Mouse (Mus musculus) midbrain, embryonic 16.5 days (tissue): Measurements from ENCODE around the gene Naip2. TPM values are rescaled to one million over a fixed set of nuclear protein-coding genes. Genes with fewer than 3 reads are reported as not detected.
"Not testable (repeated sequence)": the region's sequence is repeated elsewhere in the genome, so short reads cannot be mapped to it uniquely, and the experiment has no call there.

Experiments used
- ATAC-seq: fragments of 200-750 bp; cut with Nextera tagmentation; 2 replicates; pipeline ENCODE4 v1.8.0; 2017; ENCODE audit warnings: moderate TSS enrichment
- H3K27ac ChIP-seq: fragments of 300-500 bp; sonication (generic); 2 replicates; pipeline ENCODE4 v1.5.1; 2014; ENCODE audit warnings: mild to moderate bottlenecking, low read length, mixed read lengths
- H3K27me3 ChIP-seq: fragments of 300-500 bp; sonication (generic); 2 replicates; pipeline ENCODE4 v1.6.1; 2014; ENCODE audit warnings: low read depth, low read length, mixed read lengths; ENCODE audit not compliant: control insufficient read depth, insufficient read depth
- H3K36me3 ChIP-seq: fragments of 300-500 bp; sonication (generic); 2 replicates; pipeline ENCODE4 v1.6.1; 2014; ENCODE audit warnings: mild to moderate bottlenecking, low read length, moderate library complexity, mixed read lengths; ENCODE audit not compliant: control insufficient read depth, insufficient read depth
- H3K4me1 ChIP-seq: fragments of 300-500 bp; sonication (generic); 2 replicates; pipeline ENCODE4 v1.6.1; 2014; ENCODE audit warnings: mild to moderate bottlenecking, low read length, mixed read lengths; ENCODE audit not compliant: control insufficient read depth, insufficient read depth
- H3K4me2 ChIP-seq: fragments of 300-500 bp; sonication (generic); 2 replicates; pipeline ENCODE4 v1.6.1; 2014; ENCODE audit warnings: mild to moderate bottlenecking, low read length, mixed read lengths
- H3K4me3 ChIP-seq: fragments of 300-500 bp; sonication (generic); 2 replicates; pipeline ENCODE4 v1.5.1; 2014; ENCODE audit warnings: low read depth, mild to moderate bottlenecking, low read length, moderate library complexity, mixed read lengths
- H3K9ac ChIP-seq: fragments of 300-500 bp; sonication (generic); 2 replicates; pipeline ENCODE4 v1.6.1; 2014; ENCODE audit warnings: low read depth, low read length, mixed read lengths
- H3K9me3 ChIP-seq: fragments of 300-500 bp; sonication (generic); replicated peaks from 2 replicates; pipeline ENCODE4 v1.6.1; 2014; ENCODE audit warnings: mild to moderate bottlenecking, low read length, mixed read lengths; ENCODE audit not compliant: control insufficient read depth, poor library complexity, severe bottlenecking
- WGBS: fragments of 180-500 bp; shearing (Covaris S2); extraction: QIAGEN DNeasy Blood & Tissue Kit; methylation state at CpG from one replicate; pipeline ENCODE4 v1.1.7; 2014; 5-methylcytosine and 5-hydroxymethylcytosine counted together
- polyA plus RNA-seq: library from polyadenylated mRNA; unstranded; fragments of >200 nt; fragmentation: Nextera tagmentation; extraction: Ambion mirVana; gene quantifications from 2 replicates; pipeline ENCODE4 v1.2.1, GENCODE M21; 2015

Gene Naip2
- 0.05 and 0.06 TPM in 2 replicates for polyA plus RNA-seq

GRCm38 (mm10) chr13:100201659-100202333, at the start of gene Naip2:
Gene Naip2, minus strand, starts transcription at chr13:100202092.
- H3K9me3 ChIP-seq, H3K36me3 ChIP-seq, H3K4me3 ChIP-seq, H3K4me1 ChIP-seq, H3K4me2 ChIP-seq, H3K27ac ChIP-seq, ATAC-seq, H3K27me3 ChIP-seq, H3K9ac ChIP-seq: not testable (repeated sequence)
- WGBS = 74% methylated on average over 3 of the region's 3 CpGs

GRCm38 (mm10) chr13:100246896-100247519, 45.1 kb upstream of the Naip2 start:
- H3K36me3 ChIP-seq, H3K27ac ChIP-seq, H3K27me3 ChIP-seq: not testable (repeated sequence)

DNA sequence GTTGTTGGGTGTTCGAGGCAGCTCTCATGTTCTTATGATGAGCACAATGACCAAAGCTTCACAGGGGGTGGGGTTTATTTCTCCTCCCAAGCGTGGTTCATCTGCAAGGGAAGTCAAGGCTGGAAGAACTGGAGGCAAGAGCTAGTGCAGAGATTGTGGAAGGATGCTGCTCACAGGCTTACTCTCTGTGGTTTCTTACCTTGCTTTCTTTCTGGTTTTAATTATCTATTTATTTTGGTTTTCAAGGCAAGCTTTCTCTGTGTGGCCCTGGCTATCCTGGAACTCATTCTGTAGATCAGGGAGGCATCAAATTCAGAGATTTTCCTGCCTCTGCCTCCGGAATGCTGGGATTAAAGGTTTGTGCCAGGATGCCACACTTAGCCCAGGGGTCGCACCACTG, 44.3 kb upstream of the Naip2 start, which contains the start of gene Naip5:
Gene Naip5, minus strand, starts transcription at position 101 of the 400 bp plus-strand sequence.
- not testable (repeated sequence) for H3K27me3 ChIP-seq

More at GRCm38 (mm10) chr13:100246896-100247519, 45.1 kb upstream of the Naip2 start:
- 73% methylated on average over 5 of the region's 5 CpGs for WGBS
- ATAC-seq, H3K9ac ChIP-seq, H3K9me3 ChIP-seq, H3K4me3 ChIP-seq, H3K4me2 ChIP-seq, H3K4me1 ChIP-seq: not testable (repeated sequence)

GRCm38 (mm10) chr13:100243702-100244101, 41.8 kb upstream of the Naip2 start:
- no peak overlapping the region for H3K9ac ChIP-seq
- no peak for ATAC-seq
- no peak overlapping the region for H3K4me3 ChIP-seq
- H3K36me3 ChIP-seq = no peaks in the 10 kb centered on the region
- H3K9me3 ChIP-seq = no peaks in the 10 kb centered on the region
- no peak overlapping the region for H3K27ac ChIP-seq
- H3K4me2 ChIP-seq = no peak overlapping the region
- H3K4me1 ChIP-seq = no peaks in the 10 kb centered on the region
- H3K27me3 ChIP-seq = no peaks in the 10 kb centered on the region

More for the DNA sequence above, 44.3 kb upstream of the Naip2 start, which contains the start of gene Naip5:
- 85% methylated on average over 4 of the region's 4 CpGs for whole genome bisulfite sequencing
- not testable (repeated sequence) for H3K27ac ChIP-seq, H3K4me3 ChIP-seq, H3K9me3 ChIP-seq, ATAC-seq, H3K36me3 ChIP-seq, H3K4me1 ChIP-seq, H3K4me2 ChIP-seq, H3K9ac ChIP-seq

- not testable (repeated sequence) for H3K4me2 ChIP-seq, H3K9ac ChIP-seq, H3K4me3 ChIP-seq, ATAC-seq, H3K27me3 ChIP-seq, H3K27ac ChIP-seq, H3K9me3 ChIP-seq, H3K4me1 ChIP-seq, H3K36me3 ChIP-seq
- 60% methylated on average over 1 of the region's 1 CpGs for WGBS
Observed at GRCm38 (mm10) chr13:100213683-100214082, 11.8 kb upstream of the Naip2 start.

GRCm38 (mm10) chr13:100210540-100210939, 8.6 kb upstream of the Naip2 start:
- H3K9me3 ChIP-seq = no peaks in the 10 kb centered on the region
- H3K4me1 ChIP-seq = no peaks in the 10 kb centered on the region
- no peak overlapping the region for H3K4me3 ChIP-seq
- no peak overlapping the region for H3K4me2 ChIP-seq
- H3K9ac ChIP-seq = no peak overlapping the region
- no peaks in the 10 kb centered on the region for H3K36me3 ChIP-seq
- ATAC-seq = no peak
- WGBS = 31% methylated on average over 8 of the region's 8 CpGs
- H3K27ac ChIP-seq = no peak overlapping the region
- no peaks in the 10 kb centered on the region for H3K27me3 ChIP-seq

DNA sequence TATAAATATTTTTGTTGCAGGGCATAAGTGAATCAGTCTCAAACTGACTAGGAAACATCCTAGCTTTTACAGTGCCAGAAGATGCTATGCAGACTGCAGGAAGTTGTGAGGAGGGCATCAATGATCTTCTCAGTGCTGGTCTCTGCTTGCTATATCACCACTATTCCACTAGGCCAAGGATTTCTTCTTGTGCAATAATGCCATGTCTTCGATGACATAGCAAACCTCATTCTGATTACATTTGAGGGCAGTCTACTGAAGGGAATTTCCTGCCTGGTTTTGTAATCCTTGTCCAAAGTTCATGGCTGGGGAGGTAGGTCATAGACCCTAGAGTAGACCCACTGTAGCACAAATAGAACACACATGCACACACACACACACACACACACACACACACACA, 1.4 kb upstream of the Naip2 start:
- WGBS = 95% methylated on average over 1 of the region's 1 CpGs
- no peak overlapping the region for H3K27ac ChIP-seq
- no peak for ATAC-seq
- H3K4me2 ChIP-seq = no peak overlapping the region
- no peak overlapping the region for H3K9ac ChIP-seq
- no peaks in the 10 kb centered on the region for H3K36me3 ChIP-seq
- no peaks in the 10 kb centered on the region for H3K27me3 ChIP-seq
- H3K4me1 ChIP-seq = no peaks in the 10 kb centered on the region
- no peaks in the 10 kb centered on the region for H3K9me3 ChIP-seq
- H3K4me3 ChIP-seq = no peak overlapping the region

- no peak for ATAC-seq
- no peak overlapping the region for H3K4me3 ChIP-seq
- H3K9me3 ChIP-seq = no peaks in the 10 kb centered on the region
- H3K36me3 ChIP-seq = no peaks in the 10 kb centered on the region
- H3K4me1 ChIP-seq = no peaks in the 10 kb centered on the region
- no peak overlapping the region for H3K9ac ChIP-seq
- no peak overlapping the region for H3K4me2 ChIP-seq
- H3K27me3 ChIP-seq = no peaks in the 10 kb centered on the region
- H3K27ac ChIP-seq = no peak overlapping the region
Observed at GRCm38 (mm10) chr13:100200778-100201177, 1.1 kb downstream of the Naip2 start.

GRCm38 (mm10) chr13:100195421-100195820, 6.5 kb downstream of the Naip2 start:
- no peak overlapping the region for H3K27ac ChIP-seq
- no peak overlapping the region for H3K9ac ChIP-seq
- no peaks in the 10 kb centered on the region for H3K27me3 ChIP-seq
- no peaks in the 10 kb centered on the region for H3K36me3 ChIP-seq
- no peak overlapping the region for H3K4me3 ChIP-seq
- WGBS = 91% methylated on average over 3 of the region's 3 CpGs
- H3K4me1 ChIP-seq = no peaks in the 10 kb centered on the region
- ATAC-seq = no peak
- no peak overlapping the region for H3K4me2 ChIP-seq
- no peaks in the 10 kb centered on the region for H3K9me3 ChIP-seq
